Mouse (Mus musculus): Measurements from ENCODE around the gene Galnt14. TPM values are rescaled to one million over a fixed set of nuclear protein-coding genes. Genes with fewer than 3 reads are reported as not detected.

Galnt14 gene
- polyA plus RNA-seq, 1 experiment from 2014 or later: 0.94 TPM

- Histone ChIP-seq H3K4me1 (no peaks in the 10 kb centered on the region), H3K9me3 (replicated peaks) (no peaks in the 10 kb centered on the region), H3K36me3 (no peaks in the 10 kb centered on the region), H3K4me3 (no peak overlapping the region), H3K27me3 (ENCODE audit: low read depth, poor library complexity, severe bottlenecking) (no peaks in the 10 kb centered on the region), H3K27ac (no peak overlapping the region)
- WGBS: 87% methylated on average over 5 of the region's 5 CpGs
- no peak for DNase-seq (ENCODE audit: low spot score)
Observed at GRCm38 (mm10) chr17:73512844-73513243, 197.4 kb downstream of the Galnt14 start.

- no peak for DNase-seq (ENCODE audit: low spot score)
- WGBS: 91% methylated on average over 13 of the region's 13 CpGs
Observed at GRCm38 (mm10) chr17:73507804-73508535, 202.3 kb downstream of the Galnt14 start.

GRCm38 (mm10) chr17:73504111-73504510 lies 206.1 kb downstream of the Galnt14 start:
- Histone ChIP-seq H3K4me3 (no peak overlapping the region), H3K27ac (no peak overlapping the region), H3K36me3 (no peaks in the 10 kb centered on the region), H3K4me1 (no peaks in the 10 kb centered on the region), H3K9me3 (replicated peaks) (no peaks in the 10 kb centered on the region), H3K27me3 (ENCODE audit: low read depth, poor library complexity, severe bottlenecking) (no peaks in the 10 kb centered on the region)
- WGBS: 93% methylated on average over 4 of the region's 4 CpGs
- DNase-seq (ENCODE audit: low spot score): no peak

More at GRCm38 (mm10) chr17:73507804-73508535, 202.3 kb downstream of the Galnt14 start:
- Histone ChIP-seq H3K4me3 (no peak overlapping the region), H3K9me3 (replicated peaks) (no peaks in the 10 kb centered on the region), H3K27me3 (ENCODE audit: low read depth, poor library complexity, severe bottlenecking) (no peaks in the 10 kb centered on the region), H3K36me3 (no peaks in the 10 kb centered on the region), H3K27ac (no peak overlapping the region), H3K4me1 (no peaks in the 10 kb centered on the region)

- Histone ChIP-seq H3K9me3 (replicated peaks) (no peaks in the 10 kb centered on the region), H3K4me1 (no peaks in the 10 kb centered on the region), H3K27me3 (ENCODE audit: low read depth, poor library complexity, severe bottlenecking) (no peaks in the 10 kb centered on the region), H3K4me3 (no peak overlapping the region), H3K36me3 (no peaks in the 10 kb centered on the region), H3K27ac (no peak overlapping the region)
- DNase-seq (ENCODE audit: low spot score): no peak
- WGBS: 89% methylated on average over 4 of the region's 4 CpGs
Observed at GRCm38 (mm10) chr17:73502613-73503012, 207.6 kb downstream of the Galnt14 start.

GRCm38 (mm10) chr17:73489519-73489918 lies 220.7 kb downstream of the Galnt14 start:
- Histone ChIP-seq H3K4me1 (no peaks in the 10 kb centered on the region), H3K27ac (no peak overlapping the region), H3K9me3 (replicated peaks) (no peaks in the 10 kb centered on the region), H3K27me3 (ENCODE audit: low read depth, poor library complexity, severe bottlenecking) (no peaks in the 10 kb centered on the region), H3K4me3 (no peak overlapping the region), H3K36me3 (no peaks in the 10 kb centered on the region)
- DNase-seq (ENCODE audit: low spot score): no peak
- WGBS: 92% methylated on average over 4 of the region's 4 CpGs

- no peaks in the 10 kb centered on the region for H3K27me3 ChIP-seq (ENCODE audit: low read depth, poor library complexity, severe bottlenecking)
- H3K27ac ChIP-seq: no peak overlapping the region
- H3K9me3 ChIP-seq (replicated peaks): no peaks in the 10 kb centered on the region
- no peak overlapping the region for H3K4me3 ChIP-seq
- no peaks in the 10 kb centered on the region for H3K36me3 ChIP-seq
- H3K4me1 ChIP-seq: no peaks in the 10 kb centered on the region
- 32% methylated on average over 13 of the region's 13 CpGs for WGBS
- DNase-seq (ENCODE audit: low spot score): peak; percentile 85
Observed at GRCm38 (mm10) chr17:73487792-73488191, 222.5 kb downstream of the Galnt14 start.

- H3K36me3 ChIP-seq: no peaks in the 10 kb centered on the region
- DNase-seq (ENCODE audit: low spot score): no peak
- H3K9me3 ChIP-seq (replicated peaks): no peaks in the 10 kb centered on the region
- H3K4me1 ChIP-seq: no peaks in the 10 kb centered on the region
- 72% methylated on average over 3 of the region's 3 CpGs for WGBS
- no peaks in the 10 kb centered on the region for H3K27me3 ChIP-seq (ENCODE audit: low read depth, poor library complexity, severe bottlenecking)
- no peak overlapping the region for H3K4me3 ChIP-seq
- H3K27ac ChIP-seq: no peak overlapping the region
Observed at GRCm38 (mm10) chr17:73487380-73487779, 222.9 kb downstream of the Galnt14 start.

GRCm38 (mm10) chr17:73477096-73478076 lies 232.9 kb downstream of the Galnt14 start:
- Histone ChIP-seq H3K27ac (no peak overlapping the region), H3K27me3 (ENCODE audit: low read depth, poor library complexity, severe bottlenecking) (no peaks in the 10 kb centered on the region), H3K9me3 (replicated peaks) (no peaks in the 10 kb centered on the region), H3K36me3 (no peaks in the 10 kb centered on the region), H3K4me3 (no peak overlapping the region), H3K4me1 (no peaks in the 10 kb centered on the region)
- 75% methylated on average over 11 of the region's 11 CpGs for WGBS
- no peak for DNase-seq (ENCODE audit: low spot score)

- Histone ChIP-seq H3K27me3 (ENCODE audit: low read depth, poor library complexity, severe bottlenecking) (no peaks in the 10 kb centered on the region), H3K4me3 (no peak overlapping the region), H3K27ac (no peak overlapping the region), H3K36me3 (no peaks in the 10 kb centered on the region), H3K4me1 (no peaks in the 10 kb centered on the region), H3K9me3 (replicated peaks) (no peaks in the 10 kb centered on the region)
- WGBS: 56% methylated on average over 7 of the region's 7 CpGs
- no peak for DNase-seq (ENCODE audit: low spot score)
Observed at GRCm38 (mm10) chr17:73474371-73474770, 235.9 kb downstream of the Galnt14 start.

GRCm38 (mm10) chr17:73473012-73473411 lies 237.2 kb downstream of the Galnt14 start:
- WGBS: 85% methylated on average over 3 of the region's 3 CpGs
- Histone ChIP-seq H3K36me3 (no peaks in the 10 kb centered on the region), H3K27me3 (ENCODE audit: low read depth, poor library complexity, severe bottlenecking) (no peaks in the 10 kb centered on the region), H3K4me1 (no peaks in the 10 kb centered on the region), H3K4me3 (no peak overlapping the region), H3K27ac (no peak overlapping the region), H3K9me3 (replicated peaks) (no peaks in the 10 kb centered on the region)
- DNase-seq (ENCODE audit: low spot score): no peak

GRCm38 (mm10) chr17:73460874-73461273 lies 249.4 kb downstream of the Galnt14 start:
- Histone ChIP-seq H3K27ac (no peak overlapping the region), H3K9me3 (replicated peaks) (no peaks in the 10 kb centered on the region), H3K4me1 (no peaks in the 10 kb centered on the region), H3K36me3 (no peaks in the 10 kb centered on the region), H3K4me3 (no peak overlapping the region), H3K27me3 (ENCODE audit: low read depth, poor library complexity, severe bottlenecking) (no peaks in the 10 kb centered on the region)
- WGBS: 81% methylated on average over 4 of the region's 4 CpGs
- no peak for DNase-seq (ENCODE audit: low spot score)

GRCm38 (mm10) chr17:73458741-73459140 lies 251.5 kb downstream of the Galnt14 start:
- Histone ChIP-seq H3K4me1 (no peaks in the 10 kb centered on the region), H3K27me3 (ENCODE audit: low read depth, poor library complexity, severe bottlenecking) (no peaks in the 10 kb centered on the region), H3K36me3 (no peaks in the 10 kb centered on the region), H3K27ac (no peak overlapping the region), H3K9me3 (replicated peaks) (no peaks in the 10 kb centered on the region), H3K4me3 (no peak overlapping the region)
- DNase-seq (ENCODE audit: low spot score): no peak
- whole genome bisulfite sequencing: 85% methylated on average over 4 of the region's 4 CpGs

- 84% methylated on average over 2 of the region's 2 CpGs for WGBS
- no peaks in the 10 kb centered on the region for H3K27me3 ChIP-seq (ENCODE audit: low read depth, poor library complexity, severe bottlenecking)
Observed at GRCm38 (mm10) chr17:73456551-73456950, 253.7 kb downstream of the Galnt14 start.

More at GRCm38 (mm10) chr17:73456551-73456950, 253.7 kb downstream of the Galnt14 start:
- H3K4me3 ChIP-seq: no peak overlapping the region
- no peaks in the 10 kb centered on the region for H3K4me1 ChIP-seq
- H3K27ac ChIP-seq: no peak overlapping the region
- no peaks in the 10 kb centered on the region for H3K36me3 ChIP-seq
- no peak for DNase-seq (ENCODE audit: low spot score)
- no peaks in the 10 kb centered on the region for H3K9me3 ChIP-seq (replicated peaks)
